Mouse (Mus musculus) spleen, adult 2 months (tissue): ENCODE data around the gene Itgal.
A peak's percentile ranks its signal among the peaks of the same experiment; 100 is the strongest.

Experiments
- CTCF ChIP-seq: fragments of 200-500 bp; IDR thresholded peaks from 2 replicates; pipeline ENCODE4 v1.5.1; 2011; ENCODE audit warnings: mild to moderate bottlenecking, inconsistent platforms; ENCODE audit not compliant: insufficient read depth, insufficient read length, insufficient replicate concordance; ENCODE audit errors: extremely low read depth
- POLR2A ChIP-seq: fragments of 200-500 bp; IDR thresholded peaks from 2 replicates; pipeline ENCODE4 v1.6.1; 2011; ENCODE audit warnings: low read depth, low read length, inconsistent platforms

DNA sequence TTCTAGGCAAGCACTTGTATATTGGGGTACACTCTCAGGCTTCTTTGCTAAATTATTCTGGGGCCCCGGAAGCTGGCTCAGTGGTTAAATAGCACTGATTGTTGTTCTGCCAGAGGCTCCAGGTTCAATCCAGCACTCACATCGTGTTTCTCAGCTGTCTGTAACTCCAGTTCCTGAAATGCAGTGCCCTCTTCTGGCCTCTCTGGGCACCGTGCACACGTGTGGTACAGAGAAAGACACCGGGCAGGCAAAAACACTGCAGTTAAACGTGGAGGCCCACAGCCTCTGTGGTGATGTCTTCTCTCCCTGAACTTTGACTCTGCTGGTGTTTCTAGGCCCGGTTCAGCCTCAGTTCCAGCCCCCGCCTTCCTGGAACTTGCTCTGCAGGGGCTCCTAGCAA lies 17.7 kb upstream of the Itgal start:
- TF ChIP-seq CTCF (peak; percentile 65; the same call in 1 of the 2 replicates), POLR2A (no peak)
